Mouse (Mus musculus) hindbrain, embryonic 14.5 days (tissue): ENCODE data around the gene Spats2l. TPM values are rescaled to one million over a fixed set of nuclear protein-coding genes. Genes with fewer than 3 reads are reported as not detected.

ENCODE experiments used
- ATAC-seq: fragments of 200-750 bp; cut with Nextera tagmentation; 2 replicates; pipeline ENCODE4 v1.8.0; 2017; ENCODE audit warnings: moderate number of reproducible peaks, mild to moderate bottlenecking, moderate TSS enrichment, moderate library complexity; ENCODE audit not compliant: low FRiP score
- DNase-seq: peaks from one replicate; pipeline ENCODE4 v3.0.0-alpha.2; 2015; ENCODE audit warnings: low spot score
- H3K27ac ChIP-seq: fragments of 300-500 bp; sonication (generic); 2 replicates; pipeline ENCODE4 v1.5.1; 2014; ENCODE audit warnings: mild to moderate bottlenecking, moderate library complexity
- H3K27me3 ChIP-seq: fragments of 300-500 bp; sonication (generic); 2 replicates; pipeline ENCODE4 v1.6.1; 2014; ENCODE audit warnings: mild to moderate bottlenecking, low read length, mixed read lengths; ENCODE audit not compliant: control insufficient read depth, insufficient read depth
- H3K36me3 ChIP-seq: fragments of 300-500 bp; sonication (generic); replicated peaks from 2 replicates; pipeline ENCODE4 v1.6.1; 2014; ENCODE audit not compliant: control insufficient read depth, insufficient read depth
- H3K4me1 ChIP-seq: fragments of 300-500 bp; sonication (generic); replicated peaks from 2 replicates; pipeline ENCODE4 v1.6.1; 2014; ENCODE audit warnings: antibody characterized with exemption, low read length, mixed read lengths; ENCODE audit not compliant: control insufficient read depth, insufficient read depth
- H3K4me2 ChIP-seq: fragments of 300-500 bp; sonication (generic); replicated peaks from 2 replicates; pipeline ENCODE4 v1.6.1; 2014; ENCODE audit warnings: mild to moderate bottlenecking, moderate library complexity
- H3K4me3 ChIP-seq: fragments of 300-500 bp; sonication (generic); replicated peaks from 2 replicates; pipeline ENCODE4 v1.5.1; 2014; ENCODE audit warnings: mild to moderate bottlenecking, low read length
- H3K9ac ChIP-seq: fragments of 300-500 bp; sonication (generic); 2 replicates; pipeline ENCODE4 v1.6.1; 2014
- H3K9me3 ChIP-seq: fragments of 300-500 bp; sonication (generic); 2 replicates; pipeline ENCODE4 v1.6.1; 2016; ENCODE audit warnings: low read length; ENCODE audit not compliant: control insufficient read depth
- WGBS: fragments of 180-500 bp; shearing (Covaris S2); extraction: QIAGEN DNeasy Blood & Tissue Kit; methylation state at CpG from one replicate; pipeline ENCODE4 v1.1.7; 2014; 5-methylcytosine and 5-hydroxymethylcytosine counted together
- polyA plus RNA-seq: library from polyadenylated mRNA; unstranded; fragments of >200 nt; fragmentation: Nextera tagmentation; extraction: Ambion mirVana; gene quantifications from 2 replicates; pipeline ENCODE4 v1.2.1, GENCODE M21; 2014

The Spats2l gene
- polyA plus RNA-seq, 1 experiment from 2014 or later = 83.2 TPM

DNA sequence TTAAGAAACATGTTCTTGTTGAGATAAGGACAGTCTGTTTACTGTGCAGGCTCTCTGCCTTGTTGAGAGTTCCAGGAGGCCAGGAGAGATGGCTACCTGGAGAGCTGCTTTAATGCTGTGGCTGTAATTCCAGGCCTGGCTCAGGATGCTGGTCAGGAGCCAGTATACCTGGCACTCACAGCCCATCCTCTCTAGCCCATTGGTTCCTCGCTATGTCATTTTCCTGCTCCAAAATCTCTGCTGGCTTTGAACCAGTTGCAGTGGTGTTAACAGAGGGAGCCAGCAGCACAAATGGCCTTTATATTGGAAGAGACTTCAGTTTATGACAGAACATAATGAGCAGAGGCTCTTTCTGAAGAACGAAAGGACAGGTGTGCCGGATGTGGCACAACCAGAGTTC, 127.5 kb downstream of the Spats2l start:
- H3K9ac ChIP-seq = no peak overlapping the region
- H3K27ac ChIP-seq = no peak overlapping the region
- H3K9me3 ChIP-seq = no peaks in the 10 kb centered on the region
- H3K4me3 ChIP-seq = no peak overlapping the region
- ATAC-seq (no peak), DNase-seq (no peak)
- 93% methylated on average over 3 of the region's 3 CpGs for WGBS
- no peaks in the 10 kb centered on the region for H3K27me3 ChIP-seq
- H3K4me2 ChIP-seq = no peak overlapping the region
- peaks cover 20% of the 10 kb centered on the region for H3K36me3 ChIP-seq
- H3K4me1 ChIP-seq = no peaks in the 10 kb centered on the region

- no peaks in the 10 kb centered on the region for H3K4me1 ChIP-seq
- ATAC-seq (no peak), DNase-seq (no peak)
- no peaks in the 10 kb centered on the region for H3K27me3 ChIP-seq
- peaks cover 37% of the 10 kb centered on the region for H3K36me3 ChIP-seq
- WGBS = 84% methylated on average over 7 of the region's 7 CpGs
- no peak overlapping the region for H3K4me3 ChIP-seq
- no peak overlapping the region for H3K27ac ChIP-seq
- H3K4me2 ChIP-seq = no peak overlapping the region
- H3K9ac ChIP-seq = no peak overlapping the region
- H3K9me3 ChIP-seq = no peaks in the 10 kb centered on the region
Measured at GRCm38 (mm10) chr1:57903793-57904192, 129.8 kb downstream of the Spats2l start.

DNA sequence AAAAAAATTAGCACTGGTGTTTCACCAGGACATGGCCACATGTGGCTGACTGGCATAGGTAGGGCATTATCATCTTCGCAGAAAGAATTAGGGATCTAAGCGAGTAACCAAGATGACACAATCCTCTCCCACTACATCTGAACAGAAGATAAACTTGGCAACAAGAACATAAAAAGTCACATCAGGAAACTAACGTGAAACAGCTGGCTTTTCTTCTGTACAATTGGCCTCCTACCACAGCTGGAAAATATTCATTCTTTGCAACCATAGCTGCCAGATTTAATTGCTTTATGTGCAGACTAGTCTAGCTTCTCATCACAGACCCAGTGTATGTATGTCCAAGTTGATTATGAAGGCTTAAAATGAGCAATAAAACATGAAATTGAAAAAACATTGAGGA, 131.9 kb downstream of the Spats2l start:
- 84% methylated on average over 3 of the region's 3 CpGs for WGBS
- Histone ChIP-seq H3K9me3 (no peaks in the 10 kb centered on the region), H3K27me3 (no peaks in the 10 kb centered on the region), H3K4me2 (no peak overlapping the region), H3K4me1 (no peaks in the 10 kb centered on the region), H3K4me3 (no peak overlapping the region), H3K36me3 (peaks cover 32% of the 10 kb centered on the region), H3K9ac (no peak overlapping the region), H3K27ac (no peak overlapping the region)
- ATAC-seq (no peak), DNase-seq (no peak)

- Histone ChIP-seq H3K27ac (no peak overlapping the region), H3K4me3 (no peak overlapping the region), H3K27me3 (no peaks in the 10 kb centered on the region), H3K9me3 (no peaks in the 10 kb centered on the region), H3K4me1 (no peaks in the 10 kb centered on the region), H3K9ac (no peak overlapping the region), H3K4me2 (no peak overlapping the region), H3K36me3 (peaks cover 28% of the 10 kb centered on the region)
- ATAC-seq (no peak), DNase-seq (no peak)
Measured at GRCm38 (mm10) chr1:57906312-57906711, 132.3 kb downstream of the Spats2l start.

DNA sequence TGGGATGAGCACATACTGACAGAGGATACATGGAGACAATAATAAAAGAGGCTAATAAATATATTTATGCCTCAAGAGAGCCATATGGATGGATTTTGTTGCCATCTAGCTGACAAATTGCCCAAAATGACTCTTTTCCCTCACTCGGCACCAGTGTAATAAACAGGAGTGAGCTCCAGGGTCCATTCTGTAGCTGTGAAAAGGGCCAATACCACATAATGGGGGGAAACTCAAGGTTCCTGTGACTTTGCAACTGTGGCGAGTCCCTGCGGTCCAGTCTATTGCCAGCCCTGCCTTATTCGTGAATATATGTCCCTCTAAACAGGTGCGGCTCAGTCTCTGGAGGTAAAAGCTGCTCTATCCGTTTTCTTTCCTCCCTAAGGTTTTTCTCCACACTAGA, 137.6 kb downstream of the Spats2l start:
- H3K27ac ChIP-seq = no peak overlapping the region
- DNase-seq (no peak), ATAC-seq (no peak)
- H3K27me3 ChIP-seq = no peaks in the 10 kb centered on the region
- WGBS = 71% methylated on average over 6 of the region's 6 CpGs
- H3K36me3 ChIP-seq = peaks cover 18% of the 10 kb centered on the region
- H3K4me1 ChIP-seq = no peaks in the 10 kb centered on the region
- H3K9me3 ChIP-seq = no peaks in the 10 kb centered on the region
- H3K4me2 ChIP-seq = no peak overlapping the region
- H3K9ac ChIP-seq = no peak overlapping the region
- no peak overlapping the region for H3K4me3 ChIP-seq

- 89% methylated on average over 5 of the region's 5 CpGs for WGBS
- no peaks in the 10 kb centered on the region for H3K36me3 ChIP-seq
- ATAC-seq = no peak
- H3K27ac ChIP-seq = no peak overlapping the region
- H3K9me3 ChIP-seq = no peaks in the 10 kb centered on the region
- no peaks in the 10 kb centered on the region for H3K4me1 ChIP-seq
- H3K4me2 ChIP-seq = no peak overlapping the region
- no peaks in the 10 kb centered on the region for H3K27me3 ChIP-seq
- DNase-seq = no peak
- no peak overlapping the region for H3K9ac ChIP-seq
- H3K4me3 ChIP-seq = no peak overlapping the region
Measured at GRCm38 (mm10) chr1:57917342-57917741, 143.4 kb downstream of the Spats2l start.

GRCm38 (mm10) chr1:57918567-57918966, 144.6 kb downstream of the Spats2l start:
- Histone ChIP-seq H3K9ac (no peak overlapping the region), H3K36me3 (peaks cover 5% of the 10 kb centered on the region; the same call in 1 of the 2 replicates), H3K27ac (no peak overlapping the region), H3K9me3 (no peaks in the 10 kb centered on the region), H3K4me1 (no peaks in the 10 kb centered on the region), H3K4me2 (no peak overlapping the region), H3K27me3 (no peaks in the 10 kb centered on the region), H3K4me3 (no peak overlapping the region)
- DNase-seq = no peak
- 87% methylated on average over 4 of the region's 4 CpGs for WGBS
- no peak for ATAC-seq

- Histone ChIP-seq H3K4me1 (no peaks in the 10 kb centered on the region), H3K9me3 (no peaks in the 10 kb centered on the region), H3K36me3 (peaks cover 3% of the 10 kb centered on the region; the same call in 1 of the 2 replicates), H3K4me2 (no peak overlapping the region), H3K4me3 (no peak overlapping the region), H3K27ac (no peak overlapping the region), H3K27me3 (no peaks in the 10 kb centered on the region), H3K9ac (no peak overlapping the region)
- DNase-seq (no peak), ATAC-seq (no peak)
- WGBS = 44% methylated on average over 1 of the region's 1 CpGs
Measured at GRCm38 (mm10) chr1:57934287-57934686, 160.3 kb downstream of the Spats2l start.

GRCm38 (mm10) chr1:57940691-57941090, 166.7 kb downstream of the Spats2l start:
- Histone ChIP-seq H3K36me3 (peaks cover 33% of the 10 kb centered on the region), H3K4me2 (no peak overlapping the region)
- 45% methylated on average over 10 of the region's 10 CpGs for WGBS

GRCm38 (mm10) chr1:57941095-57941494, 167.1 kb downstream of the Spats2l start:
- DNase-seq = no peak
- H3K9ac ChIP-seq = no peak overlapping the region
- H3K36me3 ChIP-seq = peaks cover 34% of the 10 kb centered on the region
- H3K9me3 ChIP-seq = no peaks in the 10 kb centered on the region
- ATAC-seq = no peak
- no peaks in the 10 kb centered on the region for H3K27me3 ChIP-seq
- WGBS = 65% methylated on average over 7 of the region's 7 CpGs
- no peak overlapping the region for H3K4me2 ChIP-seq
- no peak overlapping the region for H3K4me3 ChIP-seq
- H3K4me1 ChIP-seq = peaks cover 7% of the 10 kb centered on the region; the same call in 1 of the 2 replicates
- no peak overlapping the region for H3K27ac ChIP-seq

More at GRCm38 (mm10) chr1:57940691-57941090, 166.7 kb downstream of the Spats2l start:
- Histone ChIP-seq H3K9ac (no peak overlapping the region), H3K4me3 (no peak overlapping the region), H3K27ac (0 out of 2 replicates have a peak overlapping the region, but pooled peaks have one; percentile 9), H3K9me3 (no peaks in the 10 kb centered on the region), H3K27me3 (no peaks in the 10 kb centered on the region), H3K4me1 (peaks cover 7% of the 10 kb centered on the region; the same call in 1 of the 2 replicates)
- ATAC-seq (peak; percentile 48; the same call in 1 of the 2 replicates), DNase-seq (no peak)
